In genomic region chr11:59793390-59793789, GRCm38 (mm10) we compare ENCODE assay signal across 28 mouse cellular contexts. TPM values are rescaled to one million over a fixed set of nuclear protein-coding genes. Genes with fewer than 3 reads are reported as not detected.
"Had no signal": no experiment of that assay in that cellular context is flagged by ENCODE, and none has a peak within 500 bp of the region (broad histone marks: within the 10 kb centered on the region; RNA-seq: fewer than 3 reads in every experiment).

No protein-coding gene starts in this region.

- H3K27ac ChIP-seq: embryonic facial prominence, embryonic 10.5 days; embryonic facial prominence, embryonic 12.5 days; embryonic facial prominence, embryonic 13.5 days; embryonic facial prominence, embryonic 15.5 days; forebrain, embryonic 10.5 days; forebrain, embryonic 12.5 days; forebrain, embryonic 13.5 days; forebrain, embryonic 15.5 days; gastrocnemius, adult 2 months had no signal

- H3K4me1 ChIP-seq: embryonic facial prominence, embryonic 10.5 days; embryonic facial prominence, embryonic 12.5 days; embryonic facial prominence, embryonic 13.5 days; embryonic facial prominence, embryonic 15.5 days; forebrain, embryonic 10.5 days; forebrain, embryonic 12.5 days; forebrain, embryonic 13.5 days; forebrain, embryonic 15.5 days had no signal

- H3K9me3 ChIP-seq: embryonic facial prominence, embryonic 10.5 days; embryonic facial prominence, embryonic 12.5 days; embryonic facial prominence, embryonic 13.5 days; embryonic facial prominence, embryonic 15.5 days; forebrain, embryonic 10.5 days; forebrain, embryonic 12.5 days; forebrain, embryonic 13.5 days; forebrain, embryonic 15.5 days had no signal

- DNase-seq: cerebellum, adult 18-20 months; cerebellum, adult 2 months; cerebellum, adult 8-10 months; cerebellum, adult 9-10 months; cerebellum, adult 9-11 months; cerebellum, postnatal 10 days; cerebellum, postnatal 14 days; cerebellum, postnatal 25 days; cerebellum, postnatal 36 days; embryo, embryonic 11 days; forebrain, postnatal 0 days; gastrocnemius, adult 2 months; gastrocnemius, postnatal 10 days; gastrocnemius, postnatal 14 days; gastrocnemius, postnatal 25 days; gastrocnemius, postnatal 36 days; heart, adult 11 months had no signal

- ATAC-seq: forebrain, embryonic 13.5 days; forebrain, embryonic 14.5 days; forebrain, embryonic 15.5 days; forebrain, embryonic 16.5 days; forebrain, postnatal 0 days had no signal

- H3K4me2 ChIP-seq: embryonic facial prominence, embryonic 12.5 days; embryonic facial prominence, embryonic 13.5 days; embryonic facial prominence, embryonic 15.5 days; forebrain, embryonic 12.5 days; forebrain, embryonic 13.5 days; forebrain, embryonic 15.5 days had no signal

- H3K9ac ChIP-seq: embryonic facial prominence, embryonic 12.5 days; embryonic facial prominence, embryonic 13.5 days; embryonic facial prominence, embryonic 15.5 days; forebrain, embryonic 12.5 days; forebrain, embryonic 13.5 days; forebrain, embryonic 15.5 days; forebrain, postnatal 0 days had no signal

- H3K4me3 ChIP-seq: embryonic facial prominence, embryonic 10.5 days; embryonic facial prominence, embryonic 12.5 days; embryonic facial prominence, embryonic 13.5 days; embryonic facial prominence, embryonic 15.5 days; erythroblast, embryonic 14.5 days; forebrain, embryonic 10.5 days; forebrain, embryonic 12.5 days; forebrain, embryonic 13.5 days; forebrain, embryonic 15.5 days; gastrocnemius, adult 2 months had no signal

- H3K27me3 ChIP-seq: embryonic facial prominence, embryonic 13.5 days; embryonic facial prominence, embryonic 15.5 days; forebrain, embryonic 12.5 days; forebrain, embryonic 15.5 days had no signal

RNA-seq across cellular contexts. Expression of gene Pld6, which starts 5.9 kb away (rescaled TPM):
- polyA plus RNA-seq: erythroblast, embryonic 14.5 days had no signal
